Mouse (Mus musculus) 416B (cell line): ENCODE results near the gene Gtf3a.

ENCODE experiments used
- DNase-seq: peaks from one replicate; pipeline ENCODE4 v3.0.0; 2011; ENCODE audit warnings: low read depth

The Gtf3a gene

DNA sequence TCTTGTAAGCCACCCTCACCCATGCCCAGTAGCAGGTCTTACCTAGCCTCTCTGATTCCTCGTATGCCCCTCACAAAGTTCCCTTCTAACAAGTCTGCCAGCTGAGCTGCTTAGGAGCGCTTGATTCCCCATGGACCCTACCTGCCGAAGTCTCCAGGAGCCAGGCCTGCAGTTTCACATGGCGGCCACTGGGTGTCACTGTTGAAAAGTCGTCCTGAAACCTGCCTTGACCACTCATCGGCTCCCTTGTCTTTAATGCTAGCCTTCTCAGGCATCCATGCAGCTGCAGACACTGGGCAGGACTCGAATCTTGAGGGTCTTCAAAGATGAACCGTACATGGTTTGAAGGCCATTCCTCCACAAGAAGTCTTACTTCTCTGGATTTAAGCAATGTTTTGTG, 34.8 kb downstream of the Gtf3a start:
- DNase-seq = peak; percentile 63

DNA sequence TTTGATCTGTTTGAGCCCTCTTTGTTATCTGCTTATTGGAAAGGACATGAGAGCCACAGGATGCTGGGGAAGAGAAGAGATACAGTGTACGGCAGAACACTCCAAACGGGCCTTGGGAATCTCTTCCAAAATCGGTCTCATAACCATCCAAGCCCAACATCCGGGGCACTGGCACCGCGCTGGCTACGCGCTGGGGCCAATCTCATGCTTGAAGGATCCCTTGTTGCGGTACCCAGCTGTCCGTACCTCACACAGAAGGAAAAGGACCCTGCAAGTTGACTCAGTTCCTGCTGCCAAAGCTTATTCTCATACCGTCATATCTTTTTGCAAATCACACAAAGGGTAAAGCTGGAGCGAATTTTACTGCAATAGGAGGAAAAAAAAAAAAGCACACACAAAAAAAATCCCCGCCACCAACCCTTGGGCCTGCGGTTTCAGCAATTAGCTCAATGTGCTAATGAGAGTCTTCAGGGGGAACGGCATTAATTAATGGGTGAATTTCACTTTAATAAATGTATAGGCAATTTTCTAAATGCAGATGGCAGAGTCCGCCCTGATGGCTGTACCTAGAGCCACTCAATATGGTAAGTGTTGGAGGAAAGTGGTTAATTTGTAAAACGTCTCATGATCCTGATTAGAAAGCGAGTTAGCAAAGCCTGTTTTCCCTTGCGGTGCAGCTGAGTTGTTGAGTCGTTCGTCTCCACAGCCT, 37.4 kb downstream of the Gtf3a start:
- DNase-seq = no peak

DNA sequence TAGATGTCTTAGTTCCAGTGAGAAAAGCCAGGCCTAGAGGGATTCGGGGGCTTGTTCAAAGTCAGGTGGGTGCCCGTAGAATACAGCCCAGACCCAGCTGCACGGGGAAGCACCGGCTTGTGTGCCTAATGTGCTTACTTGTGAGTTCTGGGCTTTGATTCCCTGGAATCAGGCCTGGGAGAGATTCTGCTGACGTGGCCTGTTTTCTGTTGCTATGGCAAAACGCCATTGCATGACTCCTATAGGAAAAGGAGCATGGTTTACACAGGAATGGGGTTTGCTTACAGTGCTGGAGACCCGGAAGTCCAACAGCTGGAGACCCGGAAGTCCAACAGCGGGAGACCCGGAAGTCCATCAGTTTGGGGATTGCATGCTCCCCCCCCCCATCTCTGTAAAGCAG, 39.1 kb downstream of the Gtf3a start:
- DNase-seq = no peak

DNA sequence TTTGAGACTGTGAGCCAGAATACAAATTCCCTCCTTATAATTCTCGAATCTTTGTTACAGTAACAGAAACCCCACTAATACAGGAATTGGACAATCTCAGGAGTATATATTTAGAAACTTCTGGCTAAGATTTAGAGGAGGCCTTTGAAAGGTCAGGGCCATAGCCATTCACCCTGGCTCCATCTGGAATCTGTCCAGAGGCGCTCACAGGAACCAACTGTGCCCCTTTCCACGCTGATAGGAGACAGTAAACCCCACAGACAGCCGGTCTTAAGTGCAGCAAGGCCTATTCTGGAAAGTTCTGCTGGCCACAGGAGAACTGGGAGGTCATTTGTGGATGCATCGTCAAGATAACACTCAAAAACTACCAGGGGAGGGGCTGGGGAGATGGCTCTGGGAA, 40.6 kb downstream of the Gtf3a start:
- peak; percentile 17 for DNase-seq

DNA sequence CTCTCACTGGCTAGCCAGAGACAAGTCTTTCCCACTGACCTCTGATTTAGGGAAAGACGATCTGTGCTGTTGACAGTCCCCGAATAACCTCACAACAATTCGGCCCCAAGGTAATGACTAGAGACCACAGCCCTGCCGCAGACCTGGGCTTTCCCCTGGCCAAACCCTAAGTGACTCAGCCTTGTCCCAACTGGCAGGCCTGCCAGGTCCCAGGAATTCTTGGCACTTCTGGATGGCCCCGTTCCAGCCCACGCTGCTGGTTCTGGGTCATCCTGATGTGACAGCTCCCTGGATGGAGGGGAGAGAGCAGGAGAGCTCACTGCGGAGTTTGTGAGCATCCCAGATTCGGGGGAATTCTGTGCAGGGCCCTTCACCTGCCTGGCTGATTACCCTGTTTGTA, 45.1 kb downstream of the Gtf3a start:
- no peak for DNase-seq

DNA sequence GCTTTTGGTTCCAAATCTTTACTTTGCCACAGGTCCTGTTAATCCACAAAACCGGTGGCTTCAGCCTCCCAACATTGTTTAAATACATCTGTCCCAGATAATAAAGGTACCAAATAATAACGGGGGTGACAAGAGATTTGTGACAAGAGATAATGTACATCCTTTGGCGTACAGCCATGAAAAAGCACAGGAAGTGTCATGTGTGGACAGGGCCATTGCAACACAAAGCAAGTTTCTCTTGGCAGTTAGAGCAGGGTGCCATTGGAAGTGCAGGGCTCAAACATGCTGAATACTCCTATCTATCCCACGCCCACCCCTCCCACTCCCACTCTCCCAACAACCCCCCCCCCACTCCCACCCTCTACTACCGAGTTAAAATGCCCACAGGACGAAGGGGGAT, 46.5 kb downstream of the Gtf3a start:
- DNase-seq = peak; percentile 34

DNA sequence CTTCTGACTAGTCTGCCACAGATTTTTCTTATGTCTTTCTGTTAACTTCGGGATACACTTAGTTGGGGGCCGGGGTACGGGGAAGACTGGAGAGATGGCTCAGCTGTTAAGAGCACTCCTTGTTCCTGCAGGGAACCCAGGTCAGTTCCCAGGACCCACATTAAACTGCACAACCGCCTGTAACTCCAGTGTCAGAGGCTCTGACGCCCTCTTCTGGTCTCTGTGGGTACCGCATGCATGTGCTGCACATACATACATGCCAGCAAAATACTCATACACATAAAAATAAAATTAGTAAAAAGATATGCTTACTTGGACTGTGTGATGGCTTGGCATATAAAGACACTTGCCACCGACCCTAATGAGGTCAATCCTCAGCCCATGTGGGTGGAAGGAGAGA, 48.4 kb downstream of the Gtf3a start:
- no peak for DNase-seq

DNA sequence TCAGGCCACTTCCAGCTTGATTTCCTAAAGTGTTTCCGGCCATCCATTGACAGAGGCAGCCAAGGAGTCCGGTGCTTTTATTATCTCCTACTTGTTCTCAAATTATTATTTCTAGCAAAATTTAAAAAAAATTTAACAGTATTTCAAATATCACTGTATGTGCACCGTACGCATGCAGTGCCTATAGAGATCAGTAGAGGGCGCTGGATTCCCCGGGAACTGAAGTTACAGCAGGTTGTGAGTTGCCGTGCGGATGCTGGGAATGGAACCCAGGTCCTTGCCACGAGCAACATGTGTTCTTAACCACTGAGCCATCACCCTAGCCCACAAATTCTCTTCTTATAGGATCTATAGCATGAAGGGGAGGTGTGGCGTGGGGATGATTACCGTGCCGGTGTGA, 50.3 kb downstream of the Gtf3a start:
- no peak for DNase-seq

DNA sequence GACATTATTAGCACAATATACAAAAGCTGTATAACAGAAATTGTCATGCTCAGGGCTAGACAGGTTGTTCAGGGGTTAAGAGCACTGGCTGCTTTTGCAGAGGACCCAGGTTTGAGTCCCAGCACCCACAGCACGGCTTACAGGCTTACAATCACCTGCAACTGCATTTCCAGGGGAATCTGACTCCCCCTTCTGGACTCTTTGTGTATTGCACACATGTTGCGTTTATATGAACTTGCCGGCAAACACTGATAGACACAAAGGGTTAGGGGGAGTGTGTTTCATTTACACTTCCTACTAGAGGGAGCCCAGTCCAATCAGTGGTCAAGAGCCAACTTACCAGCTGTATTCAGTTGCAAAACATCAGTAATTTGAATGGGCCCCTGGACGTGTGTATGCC, 52.9 kb downstream of the Gtf3a start:
- DNase-seq = no peak

DNA sequence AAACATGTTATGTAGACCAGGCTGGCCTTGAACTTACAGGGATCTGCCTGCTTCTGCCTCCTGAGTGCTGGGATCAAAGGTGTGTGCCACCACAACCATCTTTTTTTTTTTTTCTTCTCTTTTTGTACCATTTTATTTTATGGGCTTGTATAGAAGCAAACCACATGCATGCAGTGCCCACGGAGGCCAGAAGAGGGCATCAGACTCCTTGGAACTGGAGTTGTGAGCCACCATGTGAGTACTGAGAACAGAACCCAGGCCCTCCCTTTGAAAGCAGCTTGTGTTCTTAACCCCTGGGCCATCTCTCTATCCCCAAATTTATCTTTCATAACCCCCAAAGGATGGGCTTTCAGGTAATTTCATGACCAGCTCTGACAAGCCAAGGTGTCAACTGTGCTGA, 54.8 kb downstream of the Gtf3a start:
- no peak for DNase-seq
